Mouse (Mus musculus): Measurements from ENCODE around the gene Purb. TPM values are rescaled to one million over a fixed set of nuclear protein-coding genes. Genes with fewer than 3 reads are reported as not detected.
A peak's percentile ranks its signal among the peaks of the same experiment; 100 is the strongest.
"Not testable (repeated sequence)": the region's sequence is repeated elsewhere in the genome, so short reads cannot be mapped to it uniquely, and the experiment has no call there.

Purb gene
- polyA plus RNA-seq, 1 experiment from 2014 or later: 23.4 TPM

DNA sequence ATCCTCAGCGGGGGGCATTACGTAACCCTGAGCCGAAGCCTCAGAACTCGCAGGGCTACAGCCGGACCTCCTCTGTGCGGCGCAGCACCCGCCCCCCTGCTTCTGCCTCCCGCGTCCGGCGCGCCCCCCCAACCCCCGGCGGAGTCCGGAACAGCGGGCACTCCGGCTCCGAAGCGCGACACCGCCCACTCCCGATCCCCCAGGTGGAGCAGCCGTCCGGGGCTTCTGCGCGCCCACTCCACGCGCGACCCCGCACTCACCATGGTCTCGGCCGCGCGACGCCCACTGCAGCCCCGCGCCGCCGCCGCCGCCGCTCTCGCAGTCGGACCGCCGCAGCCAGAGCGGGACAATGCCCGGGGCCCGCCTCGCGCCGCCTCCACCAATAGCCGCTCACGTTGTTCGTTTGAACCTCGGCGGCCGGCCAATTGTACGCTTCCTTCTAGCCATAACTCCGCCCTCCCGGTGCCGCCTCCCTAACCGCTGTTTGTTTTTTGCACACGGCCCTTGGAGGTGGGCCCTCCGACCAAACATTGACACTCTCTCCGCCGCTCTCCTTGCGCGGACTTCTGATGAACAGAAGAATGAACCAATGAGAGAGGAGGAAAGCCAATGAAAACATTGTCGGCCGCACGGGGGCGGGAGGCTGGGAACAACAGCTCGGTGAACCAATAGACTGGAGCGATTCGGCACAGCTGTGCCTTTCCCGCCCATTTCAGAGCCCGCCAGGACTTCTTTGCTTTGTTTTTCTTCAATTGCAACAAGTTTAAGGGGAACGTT lies 31.5 kb downstream of the Purb start, which contains the start of gene H2afv:
Gene H2afv, minus strand, starts transcription at position 367 of the 777 bp plus-strand sequence.
- peak within 1 kb of the TSS; percentile 57 for H3K27ac ChIP-seq
- WGBS (ENCODE audit: missing documents): under 1% methylated on average over 77 of the region's 80 CpGs
- no peaks in the 10 kb centered on the region for H3K36me3 ChIP-seq (ENCODE audit: inconsistent target)
- H3K79me2 ChIP-seq (ENCODE audit: inconsistent target): peaks cover 45% of the 10 kb centered on the region
- peak within 1 kb of the TSS; percentile 73 for H3K4me3 ChIP-seq (ENCODE audit: inconsistent target)

DNA sequence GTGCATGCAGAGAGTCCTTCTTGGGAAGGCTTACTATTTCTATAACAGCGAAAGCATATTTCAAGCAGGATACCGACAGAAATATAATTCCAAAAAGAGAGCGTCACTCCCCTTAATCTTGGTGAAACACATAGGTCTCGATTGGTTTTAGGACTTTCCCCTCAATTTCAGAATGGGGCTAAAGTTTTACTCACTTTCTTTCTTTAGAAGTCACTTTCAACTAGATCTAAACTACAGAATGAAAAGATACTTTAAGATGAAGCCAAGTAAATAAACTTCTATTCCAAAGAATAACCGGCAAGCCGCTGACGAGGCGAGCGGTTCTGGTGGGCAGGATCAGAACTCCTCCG lies 32.0 kb downstream of the Purb start:
- peaks cover 51% of the 10 kb centered on the region for H3K79me2 ChIP-seq (ENCODE audit: inconsistent target)
- peak overlapping the region; percentile 57 for H3K27ac ChIP-seq
- H3K36me3 ChIP-seq (ENCODE audit: inconsistent target): no peaks in the 10 kb centered on the region
- 0% methylated on average over 10 of the region's 10 CpGs for WGBS (ENCODE audit: missing documents)
- H3K4me3 ChIP-seq (ENCODE audit: inconsistent target): peak overlapping the region; percentile 73

DNA sequence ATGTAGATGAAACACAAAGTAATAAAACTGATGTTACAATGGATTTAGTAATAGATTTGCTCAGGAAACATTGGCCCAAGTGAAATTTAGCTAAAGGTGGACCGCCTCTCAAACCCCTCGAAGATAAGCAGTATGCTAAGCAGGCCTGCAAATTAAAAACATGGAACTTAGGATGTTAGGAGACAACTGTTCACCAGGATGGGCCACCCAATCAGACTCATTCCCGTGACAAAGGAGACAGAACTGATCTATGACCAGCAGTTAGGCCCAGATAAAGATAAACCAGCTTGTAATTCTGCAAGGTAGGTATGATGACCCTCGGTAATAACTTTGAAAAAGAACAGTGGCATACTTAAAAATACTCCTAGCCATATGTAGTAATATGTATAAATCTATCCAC lies 32.6 kb downstream of the Purb start:
- H3K36me3 ChIP-seq (ENCODE audit: inconsistent target): no peaks in the 10 kb centered on the region
- H3K4me3 ChIP-seq (ENCODE audit: inconsistent target): peak overlapping the region; percentile 73
- peak overlapping the region; percentile 57 for H3K27ac ChIP-seq
- peaks cover 57% of the 10 kb centered on the region for H3K79me2 ChIP-seq (ENCODE audit: inconsistent target)
- 51% methylated on average over 4 of the region's 4 CpGs for WGBS (ENCODE audit: missing documents)

DNA sequence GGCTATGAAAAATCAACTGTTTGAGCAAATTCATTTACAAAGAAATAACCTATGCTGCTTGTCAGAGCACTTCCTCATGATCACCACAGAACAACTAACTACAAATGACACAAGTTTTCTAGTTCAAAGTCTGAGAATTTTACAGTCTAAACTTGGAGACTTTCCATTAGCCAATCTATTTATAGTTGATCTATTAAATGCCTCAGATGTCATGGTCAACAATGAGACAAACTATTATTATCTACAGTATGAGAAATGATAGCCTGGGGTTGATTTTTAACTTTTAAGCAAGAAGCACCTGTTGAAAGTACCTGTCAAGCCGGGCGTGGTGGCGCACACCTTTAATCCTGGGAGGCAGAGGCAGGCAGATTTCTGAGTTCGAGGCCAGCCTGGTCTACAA lies 33.2 kb downstream of the Purb start:
- Histone ChIP-seq H3K36me3 (ENCODE audit: inconsistent target) (no peaks in the 10 kb centered on the region), H3K4me3 (ENCODE audit: inconsistent target) (no peak overlapping the region), H3K27ac (no peak overlapping the region), H3K79me2 (ENCODE audit: inconsistent target) (peaks cover 58% of the 10 kb centered on the region)
- WGBS (ENCODE audit: missing documents): 100% methylated on average over 2 of the region's 4 CpGs

DNA sequence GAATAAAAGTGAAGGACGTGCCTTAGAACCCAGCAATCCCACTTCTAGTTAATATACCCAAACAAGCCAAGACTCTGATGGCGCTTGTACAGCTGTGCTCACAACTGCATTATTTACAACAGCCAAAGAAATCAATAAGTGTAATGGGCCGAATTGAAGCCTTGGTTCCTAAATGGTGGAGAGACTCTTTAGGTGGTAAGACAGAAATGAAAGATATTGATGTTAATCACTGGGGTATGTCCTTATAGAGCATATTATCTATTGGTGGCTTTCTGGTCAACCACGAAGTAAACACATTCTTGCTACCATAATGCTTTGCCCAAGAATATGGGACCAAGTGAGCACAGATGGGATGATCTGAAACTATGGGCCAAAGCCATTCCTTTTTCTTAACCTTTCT lies 35.5 kb downstream of the Purb start:
- WGBS (ENCODE audit: missing documents): 96% methylated on average over 3 of the region's 4 CpGs
- no peaks in the 10 kb centered on the region for H3K36me3 ChIP-seq (ENCODE audit: inconsistent target)
- H3K4me3 ChIP-seq (ENCODE audit: inconsistent target): no peak overlapping the region

DNA sequence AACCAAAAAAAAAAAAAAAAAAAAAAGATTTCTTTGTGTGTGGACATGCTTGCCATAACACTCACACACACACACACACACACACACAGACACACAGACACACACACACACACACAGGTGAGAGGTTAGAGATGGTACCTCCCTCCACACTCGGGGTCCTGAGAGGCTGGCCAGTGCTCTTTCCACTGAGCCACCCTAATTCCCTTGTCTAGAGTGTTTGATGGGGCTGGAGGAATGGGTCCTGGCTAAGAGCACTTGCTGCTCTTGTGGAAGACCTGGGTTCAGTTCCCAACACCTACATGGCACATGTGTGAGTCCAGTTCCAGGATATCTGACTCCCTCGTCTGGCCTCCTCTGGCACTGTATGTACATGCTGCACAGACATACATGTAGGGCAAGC lies 38.0 kb downstream of the Purb start:
- Histone ChIP-seq H3K4me3 (ENCODE audit: inconsistent target) (no peak overlapping the region), H3K36me3 (ENCODE audit: inconsistent target) (peaks cover 10% of the 10 kb centered on the region; the same call in 1 of the 2 replicates), H3K79me2 (ENCODE audit: inconsistent target) (peaks cover 47% of the 10 kb centered on the region), H3K27ac (no peak overlapping the region)
- 100% methylated on average over 1 of the region's 2 CpGs for WGBS (ENCODE audit: missing documents)

More for the DNA sequence above, 35.5 kb downstream of the Purb start:
- no peak overlapping the region for H3K27ac ChIP-seq
- peaks cover 58% of the 10 kb centered on the region for H3K79me2 ChIP-seq (ENCODE audit: inconsistent target)

DNA sequence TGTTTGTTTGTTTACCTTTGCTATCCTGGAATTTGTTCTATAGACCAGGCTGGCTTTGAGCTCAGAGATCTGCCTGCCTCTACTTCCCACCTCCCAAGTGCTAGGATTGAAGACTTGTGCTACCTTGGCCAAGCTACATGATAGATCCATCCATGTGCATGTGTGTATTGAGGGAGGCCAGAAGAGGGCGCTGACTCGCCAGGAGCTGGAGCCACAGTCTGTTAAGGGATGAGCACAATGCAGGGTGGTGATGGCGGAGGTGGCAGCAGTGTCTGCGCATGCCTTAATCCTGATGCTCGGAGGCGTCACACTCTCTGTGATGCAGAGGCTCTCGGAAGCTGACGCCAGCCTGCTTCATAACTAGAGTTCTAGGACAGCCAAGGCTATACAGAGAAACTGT lies 39.3 kb downstream of the Purb start:
- WGBS (ENCODE audit: missing documents): 89% methylated on average over 7 of the region's 8 CpGs
- Histone ChIP-seq H3K36me3 (ENCODE audit: inconsistent target) (peaks cover 10% of the 10 kb centered on the region; the same call in 1 of the 2 replicates), H3K4me3 (ENCODE audit: inconsistent target) (no peak overlapping the region), H3K27ac (no peak overlapping the region), H3K79me2 (ENCODE audit: inconsistent target) (peaks cover 35% of the 10 kb centered on the region)

DNA sequence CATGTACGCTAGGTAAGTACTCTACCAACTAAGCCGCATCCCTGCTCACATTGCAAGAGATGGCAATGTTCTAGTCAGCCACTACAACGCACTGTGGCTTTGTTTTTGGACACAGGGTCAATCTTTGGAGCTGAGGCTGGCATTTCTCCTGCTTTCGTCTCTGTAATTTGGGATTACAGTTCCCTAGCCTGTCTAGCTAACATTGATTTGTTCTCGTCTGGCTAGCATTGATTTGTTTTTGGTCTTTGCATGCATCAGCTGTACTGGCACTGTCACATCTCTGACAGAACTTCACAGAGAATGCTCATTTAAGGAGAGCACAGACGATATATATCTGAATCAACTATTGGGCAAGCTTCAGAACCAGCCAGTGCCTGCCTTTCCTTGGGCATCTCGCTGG lies 45.5 kb downstream of the Purb start:
- peaks cover 39% of the 10 kb centered on the region for H3K36me3 ChIP-seq (ENCODE audit: inconsistent target)
- WGBS (ENCODE audit: missing documents): 95% methylated on average over 7 of the region's 7 CpGs

DNA sequence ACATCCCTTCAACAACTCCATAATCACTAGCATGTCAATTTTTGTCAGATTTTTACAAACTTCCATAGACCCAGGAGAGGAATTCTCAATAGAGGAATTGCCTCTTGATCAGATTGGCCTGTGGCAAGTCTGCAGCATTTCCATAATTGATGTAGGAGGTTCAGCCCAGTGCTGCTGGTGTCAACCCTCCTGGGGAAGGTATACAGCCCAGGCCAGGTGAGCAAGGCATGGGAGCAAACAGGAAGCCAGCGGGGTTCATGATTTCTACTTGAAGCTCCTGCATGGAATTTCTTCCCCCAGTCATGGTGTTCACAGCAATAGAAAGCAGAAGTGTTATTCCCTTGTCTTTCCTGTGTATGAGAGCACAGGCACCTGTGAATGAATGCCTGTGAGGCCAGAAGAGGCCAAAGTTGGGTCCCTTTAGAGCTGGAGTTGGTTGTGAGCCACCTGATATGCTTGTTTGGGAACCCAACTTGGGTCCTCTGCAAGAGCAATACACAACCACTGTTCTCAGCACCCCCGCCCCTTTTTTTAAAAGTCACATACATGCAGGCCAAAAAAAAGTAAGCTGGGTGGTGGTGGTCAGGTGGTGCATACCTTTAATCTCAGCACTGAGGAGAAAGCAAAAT lies 54.9 kb downstream of the Purb start:
- no peak overlapping the region for H3K27ac ChIP-seq
- peaks cover 28% of the 10 kb centered on the region for H3K79me2 ChIP-seq (ENCODE audit: inconsistent target)
- 78% methylated on average over 2 of the region's 2 CpGs for WGBS (ENCODE audit: missing documents)

More for the DNA sequence above, 45.5 kb downstream of the Purb start:
- Histone ChIP-seq H3K27ac (no peak overlapping the region), H3K4me3 (ENCODE audit: inconsistent target) (no peak overlapping the region), H3K79me2 (ENCODE audit: inconsistent target) (no peaks in the 10 kb centered on the region)

DNA sequence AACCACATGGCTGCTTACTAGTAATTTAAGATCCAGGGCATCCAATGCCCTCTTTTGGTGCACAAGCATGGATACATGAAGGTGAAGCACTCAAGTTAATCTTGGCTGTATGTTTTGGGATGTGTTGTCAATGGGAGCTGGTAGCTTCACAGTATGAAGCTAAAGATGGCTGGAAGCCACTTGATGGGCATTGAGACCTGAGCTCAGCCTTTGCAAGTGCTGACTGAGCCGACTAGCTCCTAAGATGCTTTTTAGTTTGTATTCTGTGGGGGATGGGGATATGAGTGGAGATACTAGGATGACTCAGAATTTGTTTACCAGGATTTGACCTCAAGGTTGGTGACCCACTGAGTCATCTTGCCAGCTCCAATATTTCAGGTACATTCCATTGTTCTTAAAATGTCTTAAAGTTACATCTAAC lies 55.4 kb downstream of the Purb start:
- Histone ChIP-seq H3K27ac (no peak overlapping the region), H3K36me3 (ENCODE audit: inconsistent target) (peaks cover 17% of the 10 kb centered on the region; the same call in 1 of the 2 replicates), H3K4me3 (ENCODE audit: inconsistent target) (no peak overlapping the region), H3K79me2 (ENCODE audit: inconsistent target) (peaks cover 28% of the 10 kb centered on the region)
- WGBS (ENCODE audit: missing documents): 67% methylated on average over 1 of the region's 1 CpGs

More for the DNA sequence above, 54.9 kb downstream of the Purb start:
- H3K4me3 ChIP-seq (ENCODE audit: inconsistent target): no peak overlapping the region
- H3K36me3 ChIP-seq (ENCODE audit: inconsistent target): peaks cover 17% of the 10 kb centered on the region; the same call in 1 of the 2 replicates

DNA sequence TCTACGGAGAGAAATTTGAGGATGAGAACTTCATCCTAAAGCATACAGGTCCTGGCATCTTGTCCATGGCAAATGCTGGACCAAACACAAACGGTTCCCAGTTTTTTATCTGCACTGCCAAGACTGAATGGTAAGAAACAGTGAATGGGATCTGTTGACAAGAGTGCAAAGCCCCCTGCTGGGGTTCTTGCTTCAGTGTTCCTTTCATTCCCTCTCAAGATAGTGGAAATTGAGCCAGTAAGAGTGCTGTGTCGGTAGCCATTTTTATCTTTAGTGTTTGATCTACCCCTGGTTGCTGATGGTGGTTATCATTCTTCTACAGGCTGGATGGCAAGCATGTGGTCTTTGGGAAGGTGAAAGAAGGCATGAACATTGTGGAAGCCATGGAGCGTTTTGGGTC lies 56.6 kb downstream of the Purb start:
- peaks cover 28% of the 10 kb centered on the region for H3K79me2 ChIP-seq (ENCODE audit: inconsistent target)
- not testable (repeated sequence) for H3K27ac ChIP-seq; H3K4me3 ChIP-seq (ENCODE audit: inconsistent target)
- H3K36me3 ChIP-seq (ENCODE audit: inconsistent target): peaks cover 17% of the 10 kb centered on the region; the same call in 1 of the 2 replicates
- 66% methylated on average over 2 of the region's 4 CpGs for WGBS (ENCODE audit: missing documents)

DNA sequence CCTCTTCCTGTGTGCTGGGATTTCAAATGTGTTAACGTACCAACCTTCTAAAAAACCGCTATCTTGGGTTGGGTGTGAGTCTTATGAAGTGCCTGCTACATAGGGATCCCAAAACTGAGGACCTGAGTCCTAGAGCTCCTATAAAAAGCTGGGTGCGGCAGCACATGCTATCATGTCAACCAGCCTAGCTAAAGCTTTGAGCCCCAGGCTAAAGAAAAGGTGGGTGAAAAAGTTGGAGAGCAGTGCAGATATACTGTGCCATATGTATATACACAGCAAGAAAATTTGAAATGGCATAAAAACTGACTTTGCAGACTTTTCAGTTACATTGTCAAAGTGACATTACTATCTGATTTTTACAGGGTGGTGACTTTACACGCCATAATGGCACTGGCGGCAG lies 57.0 kb downstream of the Purb start:
- 91% methylated on average over 5 of the region's 5 CpGs for WGBS (ENCODE audit: missing documents)
- Histone ChIP-seq H3K4me3 (ENCODE audit: inconsistent target) (no peak overlapping the region), H3K36me3 (ENCODE audit: inconsistent target) (peaks cover 17% of the 10 kb centered on the region; the same call in 1 of the 2 replicates), H3K27ac (no peak overlapping the region), H3K79me2 (ENCODE audit: inconsistent target) (peaks cover 28% of the 10 kb centered on the region)
